Mouse (Mus musculus): ENCODE results near the gene Slc9a5.

DNA sequence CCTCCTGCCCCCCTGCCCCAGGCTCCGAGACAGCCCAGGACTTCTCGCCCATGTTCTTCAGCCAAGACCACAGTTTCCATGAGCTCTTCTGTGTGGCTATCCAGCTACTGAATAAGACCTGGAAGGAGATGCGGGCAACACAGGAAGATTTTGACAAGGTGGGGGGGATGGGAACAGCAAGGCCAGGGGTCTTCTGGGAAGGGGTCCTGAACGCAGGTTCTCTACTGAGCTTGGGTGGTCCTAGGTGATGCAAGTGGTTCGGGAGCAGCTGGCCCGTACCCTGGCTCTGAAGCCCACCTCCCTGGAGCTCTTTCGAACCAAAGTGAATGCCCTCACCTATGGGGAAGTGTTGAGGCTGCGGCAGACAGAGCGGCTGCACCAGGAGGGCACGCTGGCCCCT lies 40.2 kb upstream of the Slc9a5 start:
- no peak for TF ChIP-seq CTCF (IDR thresholded peaks at IDR 0.05; ENCODE audit: low read depth, low read length)
- no peak for TF ChIP-seq GATA1 (IDR thresholded peaks at IDR 0.05; ENCODE audit: borderline replicate concordance, low read length)
- no peak for TF ChIP-seq TAL1 (conservative IDR thresholded peaks at IDR 0.05; ENCODE audit: low read depth, low read length)

Measured in G1E (cell line).